Mouse (Mus musculus) hematopoietic stem cell, adult 5-6 weeks (primary cell): ENCODE results near the gene Ints1. TPM values are rescaled to one million over a fixed set of nuclear protein-coding genes. Genes with fewer than 3 reads are reported as not detected.

Experiments
- ATAC-seq, 2 experiments: fragments of 125-278 bp in 1 of 2; replicated peaks in 1 of 2; 2 replicates each; pipeline ENCODE4 v1.8.0; 2016 to 2017; ENCODE audit warnings: inconsistent platforms in 2 of 2, mild to moderate bottlenecking in 2 of 2, moderate number of reproducible peaks in 2 of 2, low read depth in 1 of 2, moderate TSS enrichment in 1 of 2; ENCODE audit not compliant: low FRiP score in 2 of 2, poor library complexity in 2 of 2, severe bottlenecking in 2 of 2, insufficient read depth in 1 of 2, low TSS enrichment in 1 of 2
- total RNA-seq: library from RNA; stranded (forward); fragments of 172-1452, 232-1000 nt; gene quantifications from 2 replicates; pipeline ENCODE4 v1.2.3, GENCODE M21; 2017

Ints1 gene
- total RNA-seq, 1 experiment from 2014 or later: 31.5 TPM

GRCm38 (mm10) chr5:139804107-139804551, 28.7 kb upstream of the Ints1 start:
- peak; percentile 50 to 63 for ATAC-seq

GRCm38 (mm10) chr5:139803601-139804102, 28.2 kb upstream of the Ints1 start:
- ATAC-seq: peak; percentile 24 to 45

GRCm38 (mm10) chr5:139803165-139803564, 27.7 kb upstream of the Ints1 start:
- no peak for ATAC-seq

- ATAC-seq: no peak
These were observed 26.4 kb upstream of the Ints1 start for GRCm38 (mm10) chr5:139801880-139802279.

GRCm38 (mm10) chr5:139801231-139801630, 25.8 kb upstream of the Ints1 start:
- ATAC-seq: no peak

GRCm38 (mm10) chr5:139799801-139800590, 24.5 kb upstream of the Ints1 start:
- no peak for ATAC-seq

GRCm38 (mm10) chr5:139799041-139799440, 23.6 kb upstream of the Ints1 start:
- no peak for ATAC-seq

- ATAC-seq: no peak
These were observed 22.9 kb upstream of the Ints1 start for GRCm38 (mm10) chr5:139798168-139798900.

GRCm38 (mm10) chr5:139797473-139798167, 22.1 kb upstream of the Ints1 start:
- ATAC-seq: no peak

GRCm38 (mm10) chr5:139796900-139797299, 21.4 kb upstream of the Ints1 start:
- no peak for ATAC-seq

GRCm38 (mm10) chr5:139796001-139796620, 20.6 kb upstream of the Ints1 start:
- no peak for ATAC-seq

GRCm38 (mm10) chr5:139794938-139795337, 19.5 kb upstream of the Ints1 start:
- ATAC-seq: peak; percentile 17 to 29

- ATAC-seq: no peak
These were observed 18.7 kb upstream of the Ints1 start for GRCm38 (mm10) chr5:139794137-139794536.

GRCm38 (mm10) chr5:139793338-139794089, 18.0 kb upstream of the Ints1 start:
- ATAC-seq: no peak

- no peak for ATAC-seq
These were observed 17.5 kb upstream of the Ints1 start for GRCm38 (mm10) chr5:139792966-139793337.

GRCm38 (mm10) chr5:139792159-139792775, 16.8 kb upstream of the Ints1 start:
- ATAC-seq: no peak
